Mouse (Mus musculus) mouse embryonic stem cell (cell line): Measurements from ENCODE around the gene Vmn2r86.
"Not testable (repeated sequence)": the region's sequence is repeated elsewhere in the genome, so short reads cannot be mapped to it uniquely, and the experiment has no call there.

ENCODE experiments used
- in situ Hi-C, 2 experiments: fragments of 300-500 bp; cut with MboI; formaldehyde crosslinking; loops; 1 replicate in 1 of 2; 3 replicates in 1 of 2; pipeline ENCODE4 v1.14.3; 2019 to 2020; ENCODE audit warnings: low sequenced_read_pairs in 2 of 2, low pct_unique_long_range_greater_than_20kb in 1 of 2, mixed read lengths in 1 of 2; ENCODE audit not compliant: unreplicated experiment in 1 of 2

Gene Vmn2r86

GRCm38 (mm10) chr10:130455950-130456349 lies at the start of gene Vmn2r86:
TSS of gene Vmn2r86 (minus strand) at chr10:130456050.
- in situ Hi-C loops = not testable (repeated sequence)

GRCm38 (mm10) chr10:130497296-130497695 lies 41.4 kb upstream of the Vmn2r86 start, which contains the start of gene Vmn2r87:
TSS of gene Vmn2r87 (minus strand) at chr10:130497396.
- in situ Hi-C loops = no loop called here

DNA sequence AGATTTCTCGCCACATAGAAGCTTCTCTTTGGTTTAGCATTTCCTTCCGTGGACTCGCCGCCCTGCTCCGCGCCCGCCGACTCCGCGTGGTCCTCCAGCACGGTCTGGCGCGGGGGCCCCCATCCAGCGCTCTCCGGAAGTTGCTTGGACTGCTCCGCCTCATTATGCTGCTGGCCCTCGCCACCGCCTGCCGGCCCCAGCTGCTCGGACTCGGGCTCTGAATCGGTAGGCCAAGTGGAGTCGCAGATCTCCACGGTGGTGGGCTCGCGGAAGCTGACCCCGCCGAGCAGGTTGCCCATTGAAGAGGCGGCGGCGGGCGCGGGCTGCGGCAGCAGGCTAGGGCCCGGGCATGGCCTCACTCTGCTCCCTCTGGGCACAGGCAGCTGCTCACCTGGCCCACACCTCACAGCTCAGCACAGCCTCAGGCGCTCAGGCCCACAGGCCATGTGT lies 14.5 kb upstream of the Vmn2r86 start:
- in situ Hi-C loops = no loop called here

DNA sequence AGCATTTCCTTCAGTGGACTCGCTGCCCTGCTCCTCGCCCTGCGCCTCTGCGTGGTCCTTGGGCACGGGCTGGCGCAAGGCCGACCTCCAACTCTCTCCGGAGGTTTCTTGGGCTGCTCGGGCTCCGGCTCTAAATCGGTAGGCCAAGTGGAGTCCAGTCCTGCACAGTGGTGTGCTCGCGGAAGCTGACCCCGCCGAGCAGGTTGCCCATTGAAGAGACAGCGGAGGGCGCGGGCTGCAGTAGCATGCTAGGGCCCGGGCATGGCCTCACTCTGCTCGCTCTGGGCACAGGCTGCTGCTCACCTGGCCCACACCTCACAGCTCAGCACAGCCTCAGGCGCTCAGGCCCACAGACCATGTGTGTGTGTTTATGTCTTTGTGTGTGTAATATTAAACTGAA lies 11.1 kb downstream of the Vmn2r86 start:
- in situ Hi-C loops = no loop called here

DNA sequence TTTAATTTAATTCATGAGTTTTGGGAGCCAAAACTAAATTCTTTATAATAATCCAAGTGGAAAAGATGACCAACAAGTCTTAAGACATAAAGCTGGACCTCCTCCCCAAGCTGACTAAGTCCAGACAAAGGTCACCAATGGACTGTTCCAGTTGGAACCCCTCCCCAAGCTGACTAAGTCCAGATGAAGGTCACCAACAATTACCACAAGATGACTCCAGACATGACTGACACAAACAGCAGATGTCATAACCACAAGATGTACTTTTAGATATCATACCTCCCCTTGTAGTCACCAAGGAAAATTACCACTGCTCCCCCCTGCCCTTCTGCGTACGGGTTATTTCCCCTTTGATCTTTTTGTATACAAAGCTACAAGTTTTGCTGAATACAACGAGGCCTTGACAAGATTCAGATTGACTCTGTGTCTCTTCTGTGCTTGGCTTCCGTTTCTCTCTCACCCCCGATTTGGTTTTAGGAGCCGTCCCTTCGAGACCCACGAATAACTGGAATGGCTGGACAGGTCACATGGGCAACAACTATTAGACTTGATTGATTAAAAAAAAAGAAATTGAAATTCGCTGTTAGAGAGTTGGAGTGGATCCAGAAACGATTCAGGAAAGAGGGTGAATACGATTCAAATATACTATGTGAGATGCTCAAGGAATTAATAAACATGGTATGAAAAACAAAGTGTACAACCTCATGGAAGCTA lies 21.5 kb downstream of the Vmn2r86 start:
- in situ Hi-C loops = not testable (repeated sequence)

- in situ Hi-C loops = not testable (repeated sequence)
Measured at GRCm38 (mm10) chr10:130429603-130430002, 26.2 kb downstream of the Vmn2r86 start, which contains the start of gene Vmn2r85. TSS of gene Vmn2r85 (minus strand) at chr10:130429703.

GRCm38 (mm10) chr10:130422368-130422767 lies 33.5 kb downstream of the Vmn2r86 start:
- in situ Hi-C loops = not testable (repeated sequence)

- in situ Hi-C loops = no loop called here
Measured at GRCm38 (mm10) chr10:130420401-130420800, 35.4 kb downstream of the Vmn2r86 start.

DNA sequence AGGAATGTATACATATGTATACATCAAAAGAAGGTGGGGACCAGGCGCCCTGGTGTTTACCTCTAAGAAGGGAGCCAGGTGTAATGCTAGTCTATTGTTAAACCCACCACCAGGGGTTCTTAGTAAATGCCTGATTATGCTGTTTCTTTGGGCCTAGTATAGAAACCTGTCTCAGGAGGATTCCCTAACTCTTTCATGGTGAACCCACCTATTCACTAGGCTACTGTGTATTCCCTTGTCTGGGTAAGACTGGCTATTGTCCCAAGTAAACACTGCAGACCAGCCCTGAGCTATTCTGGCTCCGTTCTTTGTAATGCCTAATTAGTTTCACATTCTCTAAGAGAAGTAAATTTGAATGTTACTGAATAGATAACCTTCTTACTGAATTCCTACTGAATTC lies 35.9 kb downstream of the Vmn2r86 start:
- in situ Hi-C loops = not testable (repeated sequence)

- in situ Hi-C loops = not testable (repeated sequence)
Measured at GRCm38 (mm10) chr10:130416352-130416751, 39.5 kb downstream of the Vmn2r86 start.

DNA sequence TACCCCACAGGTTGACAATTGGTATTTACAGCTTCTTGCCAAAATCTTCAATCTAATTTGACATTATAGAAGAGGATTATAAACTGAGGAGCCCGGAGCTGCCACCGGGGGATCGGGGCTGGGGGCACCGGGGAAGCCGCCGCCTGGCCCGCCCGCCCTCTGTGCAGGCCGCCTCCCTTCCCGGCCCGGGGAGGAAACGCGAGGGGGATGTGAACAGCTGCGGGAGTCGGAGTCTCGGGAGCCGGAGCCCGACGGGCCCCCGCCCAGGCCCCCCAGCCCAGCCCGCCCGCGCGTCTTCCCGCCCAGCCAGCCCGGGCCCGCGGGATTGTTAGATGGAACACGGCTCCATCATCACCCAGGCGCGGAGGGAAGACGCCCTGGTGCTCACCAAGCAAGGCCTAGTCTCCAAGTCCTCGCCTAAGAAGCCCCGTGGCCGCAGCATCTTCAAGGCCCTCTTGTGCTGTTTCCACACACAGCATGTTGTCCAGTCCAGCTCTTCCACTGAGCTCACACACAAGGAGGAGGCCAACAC lies 43.6 kb downstream of the Vmn2r86 start:
- in situ Hi-C loops = not testable (repeated sequence)

- in situ Hi-C loops = no loop called here
Measured at GRCm38 (mm10) chr10:130394232-130394631, 61.6 kb downstream of the Vmn2r86 start, which contains the start of gene Vmn2r84. TSS of gene Vmn2r84 (minus strand) at chr10:130394332.
